Mouse (Mus musculus) kidney, adult 2 months (tissue): Measurements from ENCODE around the gene Myh6. TPM values are rescaled to one million over a fixed set of nuclear protein-coding genes. Genes with fewer than 3 reads are reported as not detected.

Experiments
- DNase-seq: peaks from one replicate; pipeline ENCODE4 v3.0.0; 2021
- H3K27ac ChIP-seq: fragments of 200-500 bp; 2 replicates; pipeline ENCODE4 v1.5.1; 2012; ENCODE audit warnings: low read depth, low read length, control low read depth, inconsistent platforms; ENCODE audit not compliant: insufficient read depth
- H3K27me3 ChIP-seq: fragments of 200-500 bp; replicated peaks from 2 replicates; pipeline ENCODE4 v1.6.1; 2012; ENCODE audit warnings: mild to moderate bottlenecking, moderate library complexity, low read length, inconsistent platforms; ENCODE audit not compliant: control insufficient read depth, insufficient read depth
- H3K36me3 ChIP-seq: fragments of 200-500 bp; 2 replicates; pipeline ENCODE4 v1.6.1; 2012; ENCODE audit warnings: mild to moderate bottlenecking, moderate library complexity, low read length, inconsistent platforms; ENCODE audit not compliant: control insufficient read depth, insufficient read depth
- H3K4me1 ChIP-seq: fragments of 200-500 bp; 2 replicates; pipeline ENCODE4 v1.6.1; 2011; ENCODE audit warnings: low read length; ENCODE audit not compliant: control insufficient read depth, insufficient read depth
- H3K4me3 ChIP-seq: fragments of 200-500 bp; 2 replicates; pipeline ENCODE4 v1.5.1; 2011; ENCODE audit warnings: mild to moderate bottlenecking, low read depth, low read length, control low read depth; ENCODE audit not compliant: insufficient read depth
- CTCF ChIP-seq: fragments of 200-500 bp; conservative IDR thresholded peaks from 2 replicates; pipeline ENCODE4 v1.5.1; 2011; ENCODE audit warnings: low read depth, mild to moderate bottlenecking, control low read depth, low read length, moderate library complexity, mixed read lengths; ENCODE audit not compliant: insufficient read depth, insufficient read length
- POLR2A ChIP-seq: fragments of 200-500 bp; IDR thresholded peaks from one replicate; pipeline ENCODE4 v1.6.1; 2011; ENCODE audit warnings: low read depth, low read length, control low read depth
- WGBS: fragments of 180-500 bp; shearing (Covaris S2); methylation state at CpG from one replicate; pipeline ENCODE4 v1.1.7; 2018; 5-methylcytosine and 5-hydroxymethylcytosine counted together
- polyA plus RNA-seq: library from polyadenylated mRNA; depleted of rRNA; stranded (reverse); fragments of >200 nt; gene quantifications from 2 replicates; pipeline ENCODE4 v1.2.3, GENCODE M21; 2012

Gene Myh6
- polyA plus RNA-seq, 1 experiment = 0.75 TPM

DNA sequence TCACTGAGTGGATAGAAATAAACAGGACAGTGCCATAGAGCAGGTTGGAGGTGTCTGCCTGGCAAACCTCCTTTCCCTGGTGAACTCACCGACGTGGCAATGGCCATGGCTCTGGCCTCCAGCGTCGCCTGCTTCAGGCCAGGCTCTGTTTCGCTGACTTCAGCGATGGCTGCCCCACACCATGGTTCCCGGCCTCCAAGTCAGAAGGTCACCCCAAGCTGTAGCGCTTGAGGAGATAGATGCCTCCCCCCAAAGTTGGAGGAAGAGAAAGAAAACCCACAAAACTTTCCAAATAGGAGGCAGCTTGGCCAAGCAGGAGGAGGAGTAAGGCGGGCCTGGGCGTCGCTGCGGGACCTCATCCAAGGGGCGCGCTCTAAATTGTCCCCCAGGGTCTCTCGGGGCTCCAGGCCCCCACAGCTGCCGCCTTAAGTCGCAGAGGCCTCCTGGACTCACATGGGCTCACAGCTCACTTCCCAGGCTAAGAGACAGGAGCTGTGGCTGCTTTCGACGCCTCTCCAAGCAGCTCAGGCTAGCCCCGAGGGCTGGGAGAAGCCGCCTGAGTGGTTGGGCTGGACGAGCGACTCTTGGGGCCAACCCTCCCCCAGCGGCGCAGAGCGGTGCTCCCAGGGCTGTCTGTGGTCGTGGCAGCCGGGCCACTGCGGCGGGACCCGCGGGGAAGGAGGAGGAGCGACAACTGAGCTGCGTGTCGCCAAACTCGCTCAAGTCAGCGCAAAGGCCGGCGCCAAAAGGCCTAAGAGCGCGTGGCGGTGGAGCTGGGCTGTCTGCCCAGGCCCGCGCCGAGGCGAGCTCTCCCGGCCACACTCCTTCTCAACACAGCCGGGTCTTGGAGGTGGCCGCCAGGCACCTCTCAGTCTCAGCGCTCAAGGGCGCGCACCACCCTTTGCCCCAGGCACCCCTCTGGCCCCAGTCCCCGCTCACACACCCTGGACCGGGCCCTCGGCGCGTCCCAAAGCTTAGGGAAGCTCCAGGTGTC, 41.1 kb downstream of the Myh6 start, which contains the start of gene Efs:
Efs (minus strand) TSS at position 778 of the 994 bp plus-strand sequence.
- peak; percentile 61 for DNase-seq
- H3K36me3 ChIP-seq = no peaks in the 10 kb centered on the region
- H3K4me3 ChIP-seq = peak within 1 kb of the TSS; percentile 41
- H3K27me3 ChIP-seq = 0 out of 2 replicates have a peak, but pooled peaks cover 1% of the 10 kb centered on the region
- no peak within 1 kb of the TSS for H3K27ac ChIP-seq
- WGBS = 12% methylated on average over 57 of the region's 57 CpGs
- H3K4me1 ChIP-seq = no peaks in the 10 kb centered on the region
- TF ChIP-seq POLR2A (no peak), CTCF (no peak)

DNA sequence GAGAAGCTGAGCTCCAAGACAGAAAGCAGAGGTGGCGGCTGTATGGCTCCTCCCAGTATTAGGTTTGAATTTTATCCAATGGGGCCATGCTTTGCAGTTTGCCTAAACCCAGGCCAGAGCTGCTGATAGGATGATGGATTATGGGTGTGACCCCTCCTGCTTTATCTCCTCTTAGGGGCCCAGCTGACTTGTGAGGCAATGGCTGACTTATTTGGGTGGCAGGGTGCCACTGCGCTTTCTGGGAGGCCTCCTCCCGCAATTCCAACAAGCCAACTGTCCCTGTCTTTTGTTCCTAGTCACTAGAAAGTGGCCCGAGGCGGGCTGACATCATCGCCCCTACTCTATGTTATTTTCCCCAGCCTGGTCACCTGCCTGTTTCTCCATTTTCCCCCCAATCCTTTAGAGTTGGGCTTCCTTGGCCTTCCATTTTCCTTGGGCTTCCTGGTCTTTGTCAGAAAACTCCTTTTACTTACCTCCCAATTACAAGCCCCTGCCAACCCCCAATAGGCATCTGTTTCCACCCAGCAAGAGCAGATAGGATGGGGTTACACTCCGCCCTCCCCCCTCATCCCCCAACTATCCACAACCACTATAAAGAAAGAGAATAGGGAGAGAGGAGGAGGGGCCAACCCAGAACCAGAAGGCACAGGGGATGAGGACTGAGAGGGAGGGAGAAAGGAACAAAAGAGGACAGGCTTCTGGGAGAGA, 41.9 kb downstream of the Myh6 start:
- H3K36me3 ChIP-seq = no peaks in the 10 kb centered on the region
- TF ChIP-seq CTCF = no peak
- no peak for TF ChIP-seq POLR2A
- H3K4me1 ChIP-seq = no peaks in the 10 kb centered on the region
- 0 out of 2 replicates have a peak, but pooled peaks cover 1% of the 10 kb centered on the region for H3K27me3 ChIP-seq
- WGBS = 80% methylated on average over 7 of the region's 7 CpGs
- H3K4me3 ChIP-seq = no peak overlapping the region
- H3K27ac ChIP-seq = no peak overlapping the region
- peak; percentile 13 for DNase-seq

- DNase-seq = no peak
- Histone ChIP-seq H3K4me3 (no peak overlapping the region), H3K36me3 (no peaks in the 10 kb centered on the region), H3K4me1 (no peaks in the 10 kb centered on the region), H3K27ac (no peak overlapping the region), H3K27me3 (no peaks in the 10 kb centered on the region)
- WGBS = 70% methylated on average over 16 of the region's 16 CpGs
- no peak for TF ChIP-seq POLR2A
- no peak for TF ChIP-seq CTCF
Observed at GRCm38 (mm10) chr14:54920076-54920685, 46.5 kb downstream of the Myh6 start.

GRCm38 (mm10) chr14:54913343-54913742, 53.4 kb downstream of the Myh6 start:
- WGBS = 28% methylated on average over 10 of the region's 10 CpGs
- no peak for DNase-seq
- TF ChIP-seq POLR2A = no peak
- TF ChIP-seq CTCF = no peak
- H3K4me3 ChIP-seq = peak overlapping the region; percentile 93
- no peaks in the 10 kb centered on the region for H3K27me3 ChIP-seq
- H3K36me3 ChIP-seq = no peaks in the 10 kb centered on the region
- 0 out of 2 replicates have a peak, but pooled peaks cover 3% of the 10 kb centered on the region for H3K4me1 ChIP-seq
- H3K27ac ChIP-seq = no peak overlapping the region

DNA sequence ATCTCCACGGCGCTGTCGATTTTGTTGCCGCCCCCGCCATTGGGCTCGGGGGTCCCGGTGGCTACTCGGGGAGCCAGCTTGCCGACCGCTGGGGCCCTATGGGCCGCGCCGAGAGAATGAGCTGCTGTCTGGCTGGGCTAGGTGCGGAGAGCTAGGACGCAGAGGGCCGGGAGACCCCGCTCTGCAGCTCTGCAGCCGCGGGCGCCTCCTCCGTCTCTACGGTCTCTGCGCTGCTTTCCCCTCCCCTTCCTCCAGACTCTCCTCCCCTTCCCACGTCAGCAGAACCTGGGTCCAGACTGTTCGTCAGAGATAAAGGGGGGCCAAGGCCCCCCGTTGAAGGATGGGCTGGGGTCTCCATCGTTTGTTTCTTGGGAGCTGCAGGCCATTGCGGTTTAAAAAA, 53.8 kb downstream of the Myh6 start, which contains the start of gene Slc22a17:
Slc22a17 (minus strand) TSS at position 247 of the 400 bp plus-strand sequence.
- Histone ChIP-seq H3K27ac (no peak within 1 kb of the TSS), H3K36me3 (no peaks in the 10 kb centered on the region), H3K4me1 (0 out of 2 replicates have a peak, but pooled peaks cover 3% of the 10 kb centered on the region), H3K27me3 (no peaks in the 10 kb centered on the region), H3K4me3 (peak within 1 kb of the TSS; percentile 93)
- under 1% methylated on average over 28 of the region's 28 CpGs for WGBS
- peak; percentile 69 for DNase-seq
- peak; percentile 46 for TF ChIP-seq POLR2A
- no peak for TF ChIP-seq CTCF

DNA sequence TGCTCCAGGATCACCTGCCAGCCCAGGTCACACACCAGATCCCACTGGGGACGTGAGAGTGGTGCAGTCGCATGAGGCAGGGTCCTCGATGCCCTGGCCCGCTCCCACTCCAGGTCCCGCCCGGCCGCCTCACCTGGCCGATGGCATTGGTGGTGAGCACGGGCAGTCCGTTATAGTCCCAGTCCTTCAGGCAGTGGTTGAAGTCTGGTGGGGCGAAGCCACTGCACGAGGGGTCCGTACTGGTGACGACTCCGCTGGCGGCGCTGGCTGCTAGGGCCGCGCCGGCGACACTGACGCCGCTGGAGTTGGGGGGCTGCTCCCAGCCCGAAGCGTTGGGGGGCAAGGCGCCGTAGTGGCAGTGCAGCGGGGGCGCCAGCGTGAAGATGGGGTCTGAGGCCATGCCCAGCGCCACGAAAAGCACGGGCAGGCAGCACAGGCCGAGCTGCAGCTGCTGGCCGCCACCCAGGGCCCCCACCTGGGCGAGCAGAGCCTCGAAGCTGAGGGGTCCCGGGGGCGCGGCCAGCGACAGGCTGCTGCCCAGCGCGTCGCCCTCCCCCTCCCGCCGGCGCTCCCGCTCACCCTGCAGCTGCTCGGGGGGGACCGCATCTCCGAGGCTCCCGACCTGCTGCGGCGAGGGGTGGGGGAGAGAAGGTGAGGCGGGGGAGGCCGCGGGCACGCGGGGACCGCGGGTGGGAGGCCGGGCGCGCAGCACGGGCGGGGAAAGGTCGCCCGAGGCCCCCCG, 54.4 kb downstream of the Myh6 start:
- Histone ChIP-seq H3K4me1 (0 out of 2 replicates have a peak, but pooled peaks cover 3% of the 10 kb centered on the region), H3K27me3 (no peaks in the 10 kb centered on the region), H3K4me3 (peak overlapping the region; percentile 93), H3K27ac (no peak overlapping the region), H3K36me3 (no peaks in the 10 kb centered on the region)
- 7% methylated on average over 65 of the region's 69 CpGs for WGBS
- DNase-seq = no peak
- TF ChIP-seq POLR2A (no peak), CTCF (no peak)
